Mouse (Mus musculus) cortical plate, adult 2 months (tissue): ENCODE measurements at regions not wholly inside any gene's neighbourhood (a gene's known extent, or its start where the extent isn't known, plus 50 kb on each side); places are given as distances from the start of the nearest gene placed in this dataset.

ENCODE experiments used
- CTCF ChIP-seq: fragments of 200-500 bp; IDR thresholded peaks from 2 replicates; pipeline ENCODE4 v1.5.1; 2011; ENCODE audit warnings: mild to moderate bottlenecking, control low read depth, low read length; ENCODE audit not compliant: insufficient read depth; ENCODE audit errors: extremely low read depth
- POLR2A ChIP-seq: fragments of 200-500 bp; IDR thresholded peaks from 2 replicates; pipeline ENCODE4 v1.6.1; 2011; ENCODE audit warnings: mild to moderate bottlenecking, low read length, control low read depth; ENCODE audit not compliant: insufficient read depth; ENCODE audit errors: extremely low read depth

DNA sequence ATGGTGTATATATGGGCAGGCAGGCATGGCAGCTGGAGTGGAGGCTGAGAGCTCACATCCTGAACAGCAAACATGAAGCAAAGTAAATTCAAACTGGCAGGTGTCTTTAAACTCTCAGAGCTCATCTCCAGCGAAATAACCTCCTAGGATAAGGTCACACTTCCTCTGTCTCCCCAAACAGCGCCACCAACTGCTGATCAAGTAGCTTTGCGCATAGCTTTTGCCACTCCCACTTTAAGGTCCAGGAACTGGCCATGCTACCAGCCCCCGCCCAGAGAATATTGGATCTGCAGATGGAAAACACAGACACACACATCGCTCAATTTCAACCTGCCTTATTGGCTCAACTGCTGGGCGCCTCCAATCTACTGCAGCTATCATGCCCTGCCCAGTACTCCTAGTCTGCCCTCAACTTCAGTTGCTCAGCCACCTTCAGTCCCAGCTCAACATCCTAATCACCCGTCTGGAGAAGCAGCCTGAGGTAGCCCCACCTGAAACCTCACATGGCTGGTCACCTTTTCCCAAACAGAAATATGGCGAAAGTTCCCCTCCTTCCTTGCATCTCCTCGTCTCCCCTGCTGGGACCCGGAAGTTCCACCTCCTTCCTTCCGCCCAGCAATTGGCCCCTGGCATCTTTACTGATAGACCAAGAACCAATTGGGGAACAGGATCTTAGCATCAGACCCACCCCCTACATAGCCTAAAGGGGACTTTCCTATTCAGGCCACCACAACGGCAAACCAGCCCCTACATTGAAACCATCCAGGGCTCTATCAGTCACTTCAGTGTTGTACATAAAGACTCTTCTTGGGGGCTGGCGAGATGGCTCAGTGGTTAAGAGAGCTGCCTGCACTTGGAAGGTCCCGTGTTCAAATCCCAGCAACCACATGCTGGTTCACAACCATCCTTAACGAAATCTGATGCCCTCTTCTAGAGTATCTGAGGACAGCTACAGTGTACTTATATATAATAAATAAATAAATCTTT, 70.4 kb upstream of the Slc38a4 start:
- TF ChIP-seq CTCF (no peak), POLR2A (no peak)
